Mouse (Mus musculus) MEL (cell line): ENCODE results near the gene Miga2. TPM values are rescaled to one million over a fixed set of nuclear protein-coding genes. Genes with fewer than 3 reads are reported as not detected.

Experiments used
- DNase-seq: peaks from one replicate; pipeline ENCODE4 v3.0.0; 2011; ENCODE audit warnings: low read depth, low spot score
- H3K27ac ChIP-seq: 2 replicates; pipeline ENCODE4 v1.5.1; 2012; ENCODE audit warnings: low read depth, mild to moderate bottlenecking, control low read depth, low read length, moderate library complexity; ENCODE audit not compliant: control insufficient read depth
- H3K27me3 ChIP-seq, 2 experiments: fragments of 150-350 bp in 1 of 2; sonication (generic) in 1 of 2; 2 replicates each; pipeline ENCODE4 v1.6.1; 2012; ENCODE audit warnings: low read length in 2 of 2, mild to moderate bottlenecking in 2 of 2, improper control_type of control experiment in 1 of 2, moderate library complexity in 1 of 2; ENCODE audit not compliant: insufficient read depth in 2 of 2, control insufficient read depth in 1 of 2
- H3K36me3 ChIP-seq, 2 experiments: 2 replicates each; pipeline ENCODE4 v1.6.1; 2012 to 2014; ENCODE audit warnings: low read length in 2 of 2, improper control_type of control experiment in 1 of 2, inconsistent platforms in 1 of 2, mild to moderate bottlenecking in 1 of 2; ENCODE audit not compliant: insufficient read depth in 2 of 2, control insufficient read depth in 1 of 2
- H3K4me1 ChIP-seq, 2 experiments: fragments of 150-350 bp in 1 of 2; sonication (generic) in 1 of 2; 2 replicates each; pipeline ENCODE4 v1.6.1; 2012; ENCODE audit warnings: low read length in 2 of 2, improper control_type of control experiment in 1 of 2, mild to moderate bottlenecking in 1 of 2; ENCODE audit not compliant: insufficient read depth in 2 of 2, control insufficient read depth in 1 of 2
- H3K4me3 ChIP-seq, 2 experiments: fragments of 150-350 bp in 1 of 2; sonication (generic) in 1 of 2; 2 replicates each; pipeline ENCODE4 v1.5.1; 2012; ENCODE audit warnings: low read depth in 2 of 2, low read length in 2 of 2, mild to moderate bottlenecking in 2 of 2, moderate library complexity in 2 of 2, control low read depth in 1 of 2, improper control_type of control experiment in 1 of 2; ENCODE audit not compliant: control insufficient read depth in 1 of 2, insufficient read depth in 1 of 2
- H3K79me2 ChIP-seq: 2 replicates; pipeline ENCODE4 v1.6.1; 2012; ENCODE audit warnings: mild to moderate bottlenecking, low read length, moderate library complexity; ENCODE audit not compliant: control insufficient read depth, poor library complexity, insufficient read depth
- H3K9ac ChIP-seq: 2 replicates; pipeline ENCODE4 v1.6.1; 2012; ENCODE audit warnings: low read depth, mild to moderate bottlenecking, control low read depth, low read length, moderate library complexity; ENCODE audit not compliant: control insufficient read depth, poor library complexity, severe bottlenecking
- H3K9me3 ChIP-seq: fragments of 150-350 bp; sonication (generic); replicated peaks from 2 replicates; pipeline ENCODE4 v1.6.1; 2012; ENCODE audit warnings: mild to moderate bottlenecking, low read length, improper control_type of control experiment, moderate library complexity; ENCODE audit not compliant: insufficient read depth
- CHD2 ChIP-seq: IDR thresholded peaks from 2 replicates; pipeline ENCODE4 v1.6.1; 2011; ENCODE audit warnings: low read length, improper control_type of control experiment
- CTCF ChIP-seq, 3 experiments: IDR thresholded peaks in 2 of 3; conservative IDR thresholded peaks in 1 of 3; 2 replicates each; pipeline ENCODE4 v1.5.1; 2011 to 2012; ENCODE audit warnings: low read length in 3 of 3, low read depth in 2 of 3, mild to moderate bottlenecking in 2 of 3, improper control_type of control experiment in 1 of 3, inconsistent platforms in 1 of 3, mixed read lengths in 1 of 3, moderate library complexity in 1 of 3; ENCODE audit not compliant: control insufficient read depth in 1 of 3, insufficient read depth in 1 of 3, poor library complexity in 1 of 3, severe bottlenecking in 1 of 3
- ELF1 ChIP-seq: IDR thresholded peaks from 2 replicates; pipeline ENCODE4 v1.6.1; 2014; ENCODE audit warnings: low read depth, mild to moderate bottlenecking, inconsistent platforms, low read length, improper control_type of control experiment, moderate library complexity
- ETS1 ChIP-seq: IDR thresholded peaks from 2 replicates; pipeline ENCODE4 v1.6.1; 2012; ENCODE audit warnings: low read depth, mild to moderate bottlenecking, inconsistent platforms, low read length, improper control_type of control experiment, moderate library complexity
- GATA1 ChIP-seq: IDR thresholded peaks from 2 replicates; pipeline ENCODE4 v1.6.1; 2011; ENCODE audit warnings: low read depth, low read length, improper control_type of control experiment
- HCFC1 ChIP-seq: IDR thresholded peaks from 2 replicates; pipeline ENCODE4 v1.6.1; 2012; ENCODE audit warnings: low read depth, mild to moderate bottlenecking, inconsistent platforms, low read length, improper control_type of control experiment, moderate library complexity
- MXI1 ChIP-seq: IDR thresholded peaks from 2 replicates; pipeline ENCODE4 v1.6.1; 2011; ENCODE audit warnings: mild to moderate bottlenecking, low read depth, low read length, improper control_type of control experiment
- NELFE ChIP-seq: IDR thresholded peaks from 2 replicates; pipeline ENCODE4 v1.6.1; 2011; ENCODE audit warnings: low read depth, low read length, improper control_type of control experiment
- NRF1 ChIP-seq: IDR thresholded peaks from 2 replicates; pipeline ENCODE4 v1.6.1; 2014; ENCODE audit warnings: low read depth, mild to moderate bottlenecking, inconsistent platforms, low read length, improper control_type of control experiment, moderate library complexity; ENCODE audit not compliant: poor library complexity, insufficient read depth, severe bottlenecking
- POLR2A ChIP-seq, 2 experiments: IDR thresholded peaks; 2 replicates each; pipeline ENCODE4 v1.6.1; 2011 to 2012; ENCODE audit warnings: low read length in 2 of 2, mild to moderate bottlenecking in 2 of 2, control low read depth in 1 of 2, improper control_type of control experiment in 1 of 2, low read depth in 1 of 2, moderate library complexity in 1 of 2; ENCODE audit not compliant: control insufficient read depth in 1 of 2, insufficient read depth in 1 of 2, poor library complexity in 1 of 2
- POLR2AphosphoS2 ChIP-seq: IDR thresholded peaks from 2 replicates; pipeline ENCODE4 v1.6.1; 2011; ENCODE audit warnings: low read length, improper control_type of control experiment
- SIN3A ChIP-seq: IDR thresholded peaks from 2 replicates; pipeline ENCODE4 v1.6.1; 2012; ENCODE audit warnings: low read length, improper control_type of control experiment, inconsistent platforms
- SMC3 ChIP-seq: IDR thresholded peaks from 2 replicates; pipeline ENCODE4 v1.6.1; 2011; ENCODE audit warnings: low read depth, low read length, improper control_type of control experiment
- TBP ChIP-seq: IDR thresholded peaks from 2 replicates; pipeline ENCODE4 v1.8.0; 2011; ENCODE audit warnings: low read depth, low read length, improper control_type of control experiment
- ZC3H11A ChIP-seq: IDR thresholded peaks from 2 replicates; pipeline ENCODE4 v1.6.1; 2012; ENCODE audit warnings: low read depth, mild to moderate bottlenecking, inconsistent platforms, low read length, improper control_type of control experiment
- ZNF384 ChIP-seq: IDR thresholded peaks from 2 replicates; pipeline ENCODE4 v1.6.1; 2012; ENCODE audit warnings: low read depth, mild to moderate bottlenecking, inconsistent platforms, low read length, improper control_type of control experiment
- polyA plus RNA-seq, 2 experiments: library from polyadenylated mRNA; stranded (reverse) in 1 of 2; unstranded in 1 of 2; fragments of >175 nt in 1 of 2; fragments of >200 nt in 1 of 2; gene quantifications; 2 replicates each; pipeline versions ENCODE4 v1.2.1 to v1.2.4; 2012; ENCODE audit warnings: low replicate concordance in 2 of 2, low read depth in 1 of 2; ENCODE audit not compliant: insufficient read length in 2 of 2, insufficient read depth in 1 of 2, missing spikeins in 1 of 2
- total RNA-seq: library from RNA; depleted of rRNA; stranded (reverse); fragments of 300-350 nt; gene quantifications from 2 replicates; pipeline ENCODE4 v1.2.3, GENCODE M21; 2012

Miga2 gene
- total and polyA plus RNA-seq, 3 experiments: 20.3 to 25.8 TPM; not detected in 1

GRCm38 (mm10) chr2:30389000-30389399 lies 25.0 kb downstream of the Miga2 start:
- TF ChIP-seq CTCF (IDR thresholded peaks at IDR 0.05 in 2 of 3, conservative IDR thresholded peaks at IDR 0.05 in 1 of 3; ENCODE audit: control insufficient read depth in 1 of 3, insufficient read depth in 1 of 3, low read depth in 2 of 3, low read length in 3 of 3, poor library complexity in 1 of 3, severe bottlenecking in 1 of 3): peak; percentile 22 to 46 (median 27); a peak in 4 of 6 replicates
- no peak for TF ChIP-seq ETS1
- H3K4me1 ChIP-seq: peaks cover 0 to 6% of the 10 kb centered on the region in 2 experiments; a peak in 2 of 4 replicates
- H3K27me3 ChIP-seq: no peaks in the 10 kb centered on the region
- peaks cover 7% of the 10 kb centered on the region for H3K79me2 ChIP-seq
- H3K4me3 ChIP-seq: no peak overlapping the region
- no peak overlapping the region for H3K27ac ChIP-seq
- H3K36me3 ChIP-seq: peaks cover 0 to 3% of the 10 kb centered on the region in 2 experiments; a peak in 2 of 4 replicates
- no peaks in the 10 kb centered on the region for H3K9me3 ChIP-seq
- H3K9ac ChIP-seq: no peak overlapping the region
- DNase-seq: peak; percentile 32

GRCm38 (mm10) chr2:30392114-30392576 lies 28.1 kb downstream of the Miga2 start, which contains the start of gene Dolpp1:
Dolpp1 (plus strand) TSS chr2:30392254.
- no peaks in the 10 kb centered on the region for H3K27me3 ChIP-seq
- peaks cover 0 to 3% of the 10 kb centered on the region in 2 experiments; a peak in 2 of 4 replicates for H3K36me3 ChIP-seq
- peak within 1 kb of the TSS; percentile 89 for H3K9ac ChIP-seq
- no peaks in the 10 kb centered on the region for H3K9me3 ChIP-seq
- peak within 1 kb of the TSS; percentile 66 for H3K27ac ChIP-seq
- peak within 1 kb of the TSS; percentile 77 to 83 for H3K4me3 ChIP-seq
- DNase-seq: peak; percentile 99
- H3K79me2 ChIP-seq: peaks cover 11% of the 10 kb centered on the region
- H3K4me1 ChIP-seq: peaks cover 0 to 6% of the 10 kb centered on the region in 2 experiments; a peak in 2 of 4 replicates
- TF ChIP-seq CTCF (IDR thresholded peaks at IDR 0.05 in 2 of 3, conservative IDR thresholded peaks at IDR 0.05 in 1 of 3; ENCODE audit: control insufficient read depth in 1 of 3, insufficient read depth in 1 of 3, low read depth in 2 of 3, low read length in 3 of 3, poor library complexity in 1 of 3, severe bottlenecking in 1 of 3) (no peak), POLR2A (IDR thresholded peaks at IDR 0.05; ENCODE audit: control insufficient read depth in 1 of 2, insufficient read depth in 1 of 2, low read depth in 1 of 2, low read length in 2 of 2, poor library complexity in 1 of 2) (peak; percentile 49 to 66; a peak in 1 of 4 replicates), POLR2AphosphoS2 (peak; percentile 62; the same call in 1 of the 2 replicates), ZNF384 (no peak), NELFE (no peak), ELF1 (0 out of 2 replicates have a peak, but pooled peaks have one; percentile 29), GATA1 (0 out of 2 replicates have a peak, but pooled peaks have one; percentile 19), CHD2 (peak; percentile 90), MXI1 (peak; percentile 71; the same call in 1 of the 2 replicates), ZC3H11A (no peak), NRF1 (peak; percentile 57; the same call in 1 of the 2 replicates), SIN3A (peak; percentile 61; the same call in 1 of the 2 replicates), HCFC1 (peak; percentile 67; the same call in 1 of the 2 replicates), SMC3 (no peak), TBP (peak; percentile 49; the same call in 1 of the 2 replicates)
